Mouse (Mus musculus) adrenal gland, postnatal 14 days (tissue): ENCODE measurements at regions not wholly inside any gene's neighbourhood (a gene's known extent, or its start where the extent isn't known, plus 50 kb on each side); places are given as distances from the start of the nearest gene placed in this dataset.
"Not testable (repeated sequence)": the region's sequence is repeated elsewhere in the genome, so short reads cannot be mapped to it uniquely, and the experiment has no call there.

Source experiments
- DNase-seq: peaks from one replicate; pipeline ENCODE4 v3.0.0; 2021; ENCODE audit warnings: mixed read lengths

GRCm38 (mm10) chr2:149283274-149283673 is 121.6 kb upstream of the Cst10 start:
- no peak for DNase-seq

- no peak for DNase-seq
Measured at GRCm38 (mm10) chr2:149284199-149284598, 120.7 kb upstream of the Cst10 start.

GRCm38 (mm10) chr2:149296936-149297335 is 107.9 kb upstream of the Cst10 start:
- DNase-seq, result not testable (repeated sequence)

- DNase-seq, result no peak
Measured at GRCm38 (mm10) chr2:149305553-149305952, 99.3 kb upstream of the Cst10 start.

GRCm38 (mm10) chr2:149350239-149350811 is 54.5 kb upstream of the Cst10 start:
- peak; percentile 38 for DNase-seq
